Mouse (Mus musculus) heart, adult 18-20 months (tissue): ENCODE measurements around the gene Btbd16. TPM values are rescaled to one million over a fixed set of nuclear protein-coding genes. Genes with fewer than 3 reads are reported as not detected.

ENCODE experiments used
- DNase-seq, 2 experiments: peaks; one replicate each; pipeline ENCODE4 v3.0.0; 2021 to 2022; ENCODE audit warnings: mixed read lengths in 1 of 2
- total RNA-seq, 2 experiments: library from RNA; stranded (reverse); gene quantifications; 2 replicates each; pipeline ENCODE4 v1.2.3; 2021

Btbd16 gene
- total RNA-seq, 2 experiments from 2014 or later, result 0.36 TPM; not detected in 1

GRCm38 (mm10) chr7:130816243-130816642 lies 42.4 kb downstream of the Btbd16 start:
- DNase-seq, result no peak

DNA sequence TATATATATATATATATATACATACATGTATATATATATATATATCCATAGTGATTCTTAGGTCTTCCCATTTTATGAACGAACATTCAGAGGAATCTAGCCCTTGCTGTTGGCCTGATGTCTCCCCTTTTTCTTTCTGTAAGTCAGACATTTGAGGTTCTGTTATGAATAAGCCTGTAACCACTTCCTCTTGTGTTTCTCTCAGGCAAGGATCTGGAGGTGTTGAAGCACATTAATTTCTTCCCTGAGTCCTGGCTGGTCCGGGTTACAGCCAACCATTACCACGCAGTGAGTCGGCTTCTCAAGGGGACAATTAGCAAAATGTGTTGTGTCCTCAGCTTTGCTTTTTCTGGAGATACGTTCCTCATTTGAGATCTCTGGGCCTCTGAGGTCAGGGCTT lies 44.9 kb downstream of the Btbd16 start:
- no peak for DNase-seq

DNA sequence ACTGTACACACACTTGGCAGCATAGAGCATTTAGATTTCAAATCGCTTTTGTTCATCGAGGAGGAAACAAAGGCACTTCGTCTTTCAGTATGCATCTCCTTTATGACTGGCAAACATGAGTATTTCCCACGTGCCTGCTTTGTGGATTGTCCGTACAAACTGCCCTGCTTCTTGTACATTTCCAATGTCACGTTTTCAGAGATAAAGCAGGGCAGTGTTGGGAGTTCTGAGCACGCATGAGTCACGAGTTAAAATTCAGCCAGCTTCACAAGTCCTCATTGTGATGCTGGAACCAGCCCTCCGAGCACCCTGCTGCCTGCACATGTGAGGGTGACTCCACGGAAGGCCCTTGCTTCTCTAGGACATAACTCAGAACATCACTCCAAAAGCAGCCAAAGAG lies 45.8 kb downstream of the Btbd16 start:
- DNase-seq, result no peak

DNA sequence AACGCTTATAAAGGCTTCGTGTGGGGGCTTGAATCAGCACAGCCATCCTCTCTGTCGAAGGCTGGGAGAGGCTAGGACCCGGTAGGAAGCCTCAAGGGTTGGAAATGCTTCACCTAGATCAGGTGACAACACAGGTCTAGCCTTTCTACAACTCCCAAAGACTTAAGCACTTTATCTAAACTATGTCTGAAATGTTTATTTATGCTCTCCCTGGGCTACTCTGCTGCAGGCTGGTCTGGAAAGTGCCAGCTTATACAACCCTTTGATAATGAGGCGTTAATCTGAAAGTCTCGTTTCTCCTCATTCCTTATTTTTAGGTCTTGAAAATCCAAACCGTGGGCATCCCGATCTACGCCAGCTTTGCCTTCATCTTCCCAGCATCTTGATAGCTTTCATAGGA lies 50.1 kb downstream of the Btbd16 start:
- no peak for DNase-seq

- no peak for DNase-seq
These were observed 52.5 kb downstream of the Btbd16 start for GRCm38 (mm10) chr7:130826343-130826742.

- DNase-seq, result peak; percentile 41 to 80
These were observed 53.6 kb downstream of the Btbd16 start for GRCm38 (mm10) chr7:130827431-130827830.

DNA sequence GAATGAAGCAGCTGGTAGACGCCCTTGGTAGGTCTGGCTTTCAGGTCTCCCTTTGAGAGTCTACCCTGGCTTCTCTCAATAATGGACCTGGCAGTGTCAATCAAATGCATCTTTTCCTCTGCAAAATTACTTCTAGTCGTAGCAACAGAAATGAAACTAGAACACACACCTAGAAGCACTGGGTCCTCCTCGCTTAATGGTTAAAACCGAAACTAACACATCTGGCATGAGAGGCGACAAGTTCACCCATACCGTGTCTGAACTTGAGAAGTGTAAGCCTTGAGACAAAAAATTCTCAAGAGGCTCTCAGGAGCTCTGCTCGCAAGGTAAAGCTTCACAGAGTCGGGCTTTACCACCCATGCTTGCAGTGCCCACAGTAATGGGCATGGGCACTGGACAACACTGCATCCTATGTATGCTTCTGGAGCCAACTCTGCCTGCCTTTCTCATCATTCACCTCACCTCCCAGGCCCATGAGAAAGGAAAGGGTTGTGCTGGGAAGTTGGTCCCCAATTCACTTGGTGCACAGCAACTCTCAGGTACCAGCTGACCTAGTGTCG lies 54.1 kb downstream of the Btbd16 start:
- no peak for DNase-seq

DNA sequence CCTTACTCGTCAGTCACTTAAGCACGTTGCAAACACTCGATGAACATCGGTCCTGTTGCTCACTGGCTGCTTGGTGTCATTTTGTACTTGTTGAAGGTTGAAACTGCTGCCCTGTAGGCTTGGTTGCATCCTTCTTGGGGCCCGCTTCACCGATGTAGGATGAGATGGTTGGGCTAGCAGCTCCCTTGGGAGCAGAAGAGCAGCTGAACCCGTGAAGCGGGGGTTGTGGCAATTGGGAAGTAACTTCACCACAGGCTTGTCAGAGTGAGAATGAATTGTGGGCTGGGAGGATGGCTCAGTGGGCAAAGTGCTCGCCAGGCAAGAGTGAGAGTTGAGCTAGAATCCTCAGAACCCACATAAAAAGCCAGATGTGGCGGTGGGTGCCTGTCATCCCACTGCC lies 54.6 kb downstream of the Btbd16 start:
- no peak for DNase-seq

DNA sequence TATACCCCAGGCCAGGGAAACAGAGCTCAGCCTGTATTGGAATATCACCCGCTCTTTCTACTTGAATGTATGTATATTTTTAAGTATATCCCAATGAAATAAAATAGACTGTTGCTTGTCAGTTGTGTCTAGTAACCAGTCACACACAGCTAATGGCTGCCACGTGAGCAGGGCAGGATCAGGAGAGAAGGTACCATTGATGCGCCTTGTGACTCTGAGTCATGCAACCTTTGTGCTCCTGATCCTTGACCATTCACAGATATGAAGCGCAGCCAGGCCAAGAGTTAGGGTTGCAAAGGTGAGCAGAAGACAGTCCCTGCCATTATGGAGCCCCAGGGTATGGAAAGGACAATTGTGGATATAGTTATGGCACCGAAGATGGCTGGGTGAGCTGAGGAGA lies 57.7 kb downstream of the Btbd16 start:
- no peak for DNase-seq

GRCm38 (mm10) chr7:130834299-130834698 lies 60.4 kb downstream of the Btbd16 start:
- DNase-seq, result no peak

DNA sequence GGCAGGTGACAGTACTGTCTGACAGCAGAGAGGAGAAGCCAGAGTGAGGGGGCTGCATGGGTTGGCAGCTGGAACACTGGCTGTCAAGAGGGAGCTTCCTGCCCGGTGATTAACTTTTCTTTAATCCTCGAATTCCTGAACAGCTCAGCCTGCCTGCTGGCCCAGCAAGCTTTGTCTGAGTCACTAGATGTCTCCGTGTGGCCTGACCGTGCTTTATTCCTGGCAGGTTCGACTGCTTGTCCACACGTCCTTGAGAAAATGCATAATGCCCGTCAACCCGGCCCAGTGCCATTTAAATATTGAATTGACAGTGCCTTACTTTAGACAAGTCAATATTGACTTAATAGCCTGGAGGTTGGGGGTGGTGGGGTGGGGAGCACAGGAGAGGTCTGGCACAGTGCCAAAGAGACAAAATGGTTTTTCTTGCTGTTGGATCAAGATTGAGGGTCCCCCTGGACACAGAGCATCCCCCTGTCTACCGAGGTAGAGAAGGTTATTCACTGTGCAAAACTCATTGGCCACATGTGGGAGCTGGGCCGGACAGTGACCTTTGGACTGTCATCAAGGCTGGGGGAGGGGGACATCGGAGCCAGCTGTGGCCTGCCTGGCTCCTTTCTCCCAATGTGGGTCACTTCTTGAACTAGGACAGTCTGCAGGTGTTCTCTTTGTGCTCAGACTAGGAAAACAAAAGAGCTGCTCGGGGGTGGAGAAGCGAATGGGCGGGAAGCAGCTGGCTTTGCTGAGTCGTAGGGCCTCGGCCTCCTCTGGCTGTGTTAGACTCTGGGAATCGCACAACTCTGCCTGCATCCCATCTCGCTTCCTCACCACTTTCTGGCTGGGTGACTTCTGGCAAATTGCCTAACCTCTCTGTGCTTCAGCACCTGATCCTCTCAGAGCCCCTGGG lies 61.3 kb downstream of the Btbd16 start:
- no peak for DNase-seq

DNA sequence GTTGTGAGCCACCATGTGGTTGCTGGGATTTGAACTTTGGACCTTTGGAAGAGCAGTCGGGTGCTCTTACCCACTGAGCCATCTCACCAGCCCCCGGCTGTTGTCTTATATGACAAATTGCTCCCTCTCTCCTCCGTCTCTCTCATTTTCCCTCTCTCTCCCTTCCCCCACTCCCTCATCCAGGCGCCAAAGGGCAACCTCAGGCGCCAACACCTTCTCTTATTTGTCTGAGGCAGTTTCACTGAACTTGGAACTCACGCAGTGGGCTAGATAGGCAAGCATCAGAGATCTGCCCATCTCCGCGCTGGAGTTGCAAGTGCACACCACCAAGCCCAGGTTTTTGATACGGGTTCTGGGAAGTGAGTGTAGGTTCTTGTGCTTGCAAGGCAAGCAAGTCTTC lies 62.2 kb downstream of the Btbd16 start:
- DNase-seq, result no peak

GRCm38 (mm10) chr7:130837941-130838657 lies 64.2 kb downstream of the Btbd16 start:
- DNase-seq, result no peak

- DNase-seq, result no peak
These were observed 64.8 kb downstream of the Btbd16 start for GRCm38 (mm10) chr7:130838658-130839025.

DNA sequence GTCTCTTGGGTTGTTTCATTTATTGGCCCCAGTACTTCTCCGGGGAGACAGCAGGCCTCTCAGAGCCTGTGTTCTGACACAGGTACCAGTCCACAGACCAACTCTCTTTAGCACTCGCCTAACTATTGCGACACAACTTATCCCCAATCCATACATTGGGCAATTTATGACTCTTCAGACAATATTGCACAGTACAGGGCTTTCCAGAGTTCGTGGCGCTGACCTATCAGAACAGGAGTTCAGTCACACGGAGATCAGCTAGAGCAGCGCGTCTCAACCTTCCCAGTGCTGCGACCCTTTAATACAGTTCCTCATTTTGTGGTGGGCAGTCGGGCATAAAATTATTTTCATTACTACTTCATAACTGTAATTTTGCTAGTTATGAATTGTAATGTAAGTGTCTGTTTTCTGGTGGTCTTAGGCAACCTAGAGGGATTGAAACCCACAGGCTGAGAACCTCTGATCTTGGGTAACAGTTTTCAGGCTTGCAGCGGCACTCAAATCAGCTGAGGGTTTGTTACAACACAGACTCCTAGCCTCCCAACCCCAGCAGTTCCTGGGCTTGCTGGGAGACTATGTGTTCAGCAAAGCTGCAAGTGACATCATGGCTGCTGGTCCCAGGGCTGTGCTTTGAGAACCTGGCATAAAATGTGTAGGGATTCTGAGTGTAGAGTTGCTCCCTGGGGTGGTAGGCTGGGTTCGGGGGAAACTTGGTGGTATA lies 65.7 kb downstream of the Btbd16 start:
- no peak for DNase-seq

- no peak for DNase-seq
These were observed 73.4 kb downstream of the Btbd16 start for GRCm38 (mm10) chr7:130847164-130847718.

GRCm38 (mm10) chr7:130854684-130855292 lies 80.9 kb downstream of the Btbd16 start:
- DNase-seq, result no peak

- peak; percentile 59 to 60 for DNase-seq
These were observed 81.8 kb downstream of the Btbd16 start for GRCm38 (mm10) chr7:130855681-130856080.

DNA sequence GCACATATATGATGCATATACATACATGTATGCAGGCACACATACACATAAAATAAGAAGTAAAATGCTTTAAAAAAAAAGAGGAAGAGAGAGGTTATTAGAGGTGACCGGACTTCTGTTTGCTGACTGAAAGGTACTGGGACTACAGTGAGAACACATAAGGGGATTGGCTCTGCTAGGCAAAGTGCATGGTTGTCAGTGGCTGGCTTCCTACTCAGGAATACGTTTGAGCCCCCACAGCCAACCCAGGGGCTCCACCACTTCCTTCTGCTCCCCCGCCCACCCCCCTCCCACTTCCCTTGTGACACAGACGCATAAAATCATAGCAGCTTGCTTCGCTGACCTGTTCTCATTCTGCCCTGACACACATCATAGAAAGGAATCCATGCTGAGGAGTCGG lies 84.1 kb downstream of the Btbd16 start:
- DNase-seq, result no peak

DNA sequence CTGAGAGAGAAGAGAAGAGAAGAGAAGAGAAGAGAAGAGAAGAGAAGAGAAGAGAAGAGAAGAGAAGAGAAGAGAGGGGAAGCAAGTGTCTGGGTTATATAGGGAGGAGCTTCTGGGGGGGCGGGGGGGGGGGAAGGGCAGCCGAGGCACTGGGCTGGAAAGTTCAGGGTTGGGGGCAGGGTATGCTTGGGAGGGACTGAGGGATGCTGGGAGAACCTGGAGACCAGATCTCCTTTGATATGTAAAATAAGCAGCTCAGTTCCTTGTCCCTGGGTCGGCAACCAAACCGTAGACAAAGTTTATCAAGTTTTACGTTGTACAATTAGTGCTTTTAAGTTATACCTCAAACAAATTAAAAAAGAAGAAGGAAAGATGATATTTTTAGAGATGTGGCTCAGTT lies 86.1 kb downstream of the Btbd16 start:
- DNase-seq, result no peak

- DNase-seq, result no peak
These were observed 86.9 kb downstream of the Btbd16 start for GRCm38 (mm10) chr7:130860721-130861142.

GRCm38 (mm10) chr7:130862501-130862900 lies 88.6 kb downstream of the Btbd16 start:
- no peak for DNase-seq
